Mouse (Mus musculus): Measurements from ENCODE around the gene Lhfpl3.
"Not testable (repeated sequence)": the region's sequence is repeated elsewhere in the genome, so short reads cannot be mapped to it uniquely, and the experiment has no call there.

Gene Lhfpl3

DNA sequence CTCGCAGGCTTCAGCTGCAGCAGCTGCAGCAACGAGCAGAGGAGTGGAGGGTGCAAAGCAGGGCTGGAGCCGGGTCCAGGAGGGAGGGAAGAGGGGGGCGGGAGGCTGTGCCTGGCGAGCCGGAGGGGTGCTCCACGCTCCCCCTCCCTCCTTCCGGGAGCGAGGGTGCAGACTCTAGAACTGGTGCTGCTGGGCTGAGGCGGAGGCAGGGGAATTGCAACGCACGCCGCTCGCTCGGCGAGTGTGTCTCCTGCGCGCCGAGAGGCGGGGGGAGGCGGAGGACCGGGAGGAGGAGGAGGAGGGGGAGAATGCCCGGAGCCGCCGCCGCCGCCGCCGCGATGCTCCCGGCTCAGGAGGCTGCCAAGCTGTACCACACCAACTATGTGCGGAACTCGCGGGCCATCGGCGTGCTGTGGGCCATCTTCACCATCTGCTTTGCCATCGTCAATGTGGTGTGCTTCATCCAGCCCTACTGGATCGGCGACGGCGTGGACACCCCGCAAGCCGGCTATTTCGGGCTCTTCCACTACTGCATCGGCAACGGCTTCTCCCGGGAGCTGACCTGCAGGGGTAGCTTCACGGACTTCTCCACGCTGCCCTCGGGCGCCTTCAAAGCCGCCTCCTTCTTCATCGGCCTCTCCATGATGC is at the start of gene Lhfpl3:
TSS of gene Lhfpl3 (plus strand) at position 175 of the 648 bp plus-strand sequence.
- no peak for DNase-seq (ENCODE audit: low spot score)

DNA sequence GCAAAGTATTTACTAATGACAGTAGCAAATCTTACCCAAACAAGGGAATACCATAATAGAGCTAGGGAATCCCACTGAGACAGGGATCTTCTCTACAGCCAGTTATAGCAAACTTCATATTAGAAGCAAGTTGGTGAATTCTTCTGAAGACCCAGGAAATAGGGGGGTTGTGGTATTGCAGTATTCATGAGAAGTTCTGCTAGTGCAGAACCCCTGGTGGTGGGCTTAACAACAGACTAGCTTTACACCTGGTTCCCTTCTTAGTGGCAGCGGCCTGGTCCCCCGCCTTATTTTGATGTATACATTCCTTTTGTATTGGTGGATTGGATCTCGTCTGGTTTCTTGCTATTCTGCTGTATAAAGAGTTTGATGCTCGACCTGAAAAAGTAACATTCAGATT is 39.6 kb upstream of the Lhfpl3 start:
- DNase-seq (ENCODE audit: low spot score) = not testable (repeated sequence)

DNA sequence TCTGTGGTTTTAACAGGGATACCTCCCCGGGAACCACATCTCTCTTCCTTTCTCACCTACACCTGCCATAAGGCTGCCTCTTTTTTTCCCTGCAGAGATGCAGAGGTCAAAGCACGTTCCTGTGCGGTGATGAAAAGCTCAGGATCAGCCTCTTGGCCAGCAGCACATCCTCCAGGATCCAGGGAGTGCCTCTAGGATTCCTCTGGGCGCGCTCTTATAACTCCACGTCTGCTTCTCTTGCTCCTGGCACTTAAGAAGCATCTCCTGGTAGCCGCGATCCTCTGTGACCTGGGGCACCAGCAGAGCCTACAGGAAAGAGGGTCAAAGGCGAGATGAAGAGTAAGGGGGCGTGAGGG is 352 bp upstream of the Lhfpl3 start:
- no peak for DNase-seq (ENCODE audit: low spot score)

DNA sequence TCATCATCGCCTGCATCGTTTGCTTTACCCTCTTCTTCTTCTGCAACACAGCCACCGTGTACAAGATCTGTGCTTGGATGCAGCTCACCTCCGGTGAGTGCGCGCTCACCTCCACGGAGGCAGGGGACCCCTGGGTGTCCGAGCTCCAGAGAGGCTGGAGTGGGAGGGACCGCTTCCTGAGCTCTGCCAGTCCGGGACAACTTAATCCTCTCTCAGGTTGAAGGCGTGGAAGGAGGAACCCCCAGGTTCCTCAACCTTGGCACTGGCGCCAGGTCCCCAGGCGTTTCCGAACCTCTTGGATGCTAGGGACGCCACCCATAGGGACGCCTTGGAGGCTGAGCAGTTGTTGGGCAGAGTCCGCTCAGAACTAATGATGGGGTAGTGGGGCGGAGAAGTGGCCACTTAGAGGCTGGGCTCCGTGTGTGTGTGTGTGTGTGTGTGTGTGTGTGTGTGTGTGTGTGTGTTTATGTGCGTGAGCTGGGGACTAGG is 718 bp downstream of the Lhfpl3 start:
- DNase-seq (ENCODE audit: low spot score) = no peak

DNA sequence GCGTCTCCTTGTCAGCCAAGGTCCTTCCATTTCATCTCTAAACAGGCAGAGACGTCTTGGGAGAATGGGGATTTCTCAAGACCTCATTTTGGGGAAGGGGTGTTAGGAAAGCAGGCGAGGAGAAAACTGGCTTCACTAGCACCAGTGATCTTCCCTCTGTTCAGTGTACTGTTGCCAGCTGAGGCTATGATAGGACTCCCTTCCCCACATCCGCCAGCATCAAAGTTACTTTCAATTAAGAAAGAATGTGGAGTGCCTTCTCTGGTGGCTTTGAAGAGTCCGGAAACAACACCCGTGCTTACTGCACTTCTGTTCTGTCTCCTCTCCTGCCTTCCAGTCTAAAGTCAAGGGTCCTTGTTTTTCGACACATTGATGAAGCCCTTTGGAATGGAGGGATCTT is 1.4 kb downstream of the Lhfpl3 start:
- DNase-seq (ENCODE audit: low spot score) = no peak

DNA sequence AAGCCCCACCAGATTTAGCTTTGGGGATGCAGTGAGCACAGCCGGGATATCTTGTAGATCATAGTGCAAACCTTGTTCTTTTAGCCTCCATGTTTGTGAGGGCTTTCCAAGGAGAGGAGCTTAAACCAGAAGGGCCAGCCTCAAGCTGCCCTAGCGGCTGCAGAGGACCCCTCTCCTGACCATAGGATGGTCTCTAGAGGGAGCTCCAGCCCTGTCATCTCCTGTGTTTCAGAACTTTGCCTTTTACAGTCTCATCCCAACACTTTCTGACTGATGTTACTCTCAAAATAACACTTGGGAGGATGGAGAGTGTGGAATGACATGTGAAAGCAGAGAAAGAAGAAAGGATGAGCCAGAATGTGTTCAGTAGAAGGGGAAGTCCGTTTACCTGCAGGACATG is 11.4 kb downstream of the Lhfpl3 start:
- no peak for DNase-seq (ENCODE audit: low spot score)

DNA sequence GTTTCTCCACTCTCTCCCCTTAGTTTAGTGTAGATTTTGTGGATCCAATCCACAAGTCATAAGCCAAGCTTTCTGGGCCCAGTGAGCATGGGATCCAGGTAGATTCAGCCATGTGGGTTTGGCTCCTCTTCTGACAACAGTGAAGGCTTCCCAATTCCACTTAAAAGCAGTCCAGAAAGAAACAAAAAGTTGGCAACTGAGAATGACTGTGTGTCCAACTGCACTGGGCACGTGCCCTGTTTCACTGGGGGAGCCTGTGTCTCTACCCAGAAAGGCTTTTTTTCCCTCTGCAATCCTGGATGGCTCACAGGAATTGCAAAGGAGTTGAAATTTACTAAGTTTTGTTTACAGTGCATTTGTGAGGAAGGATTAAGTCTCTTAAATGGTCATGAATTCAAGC is 24.9 kb downstream of the Lhfpl3 start:
- DNase-seq (ENCODE audit: low spot score) = no peak

DNA sequence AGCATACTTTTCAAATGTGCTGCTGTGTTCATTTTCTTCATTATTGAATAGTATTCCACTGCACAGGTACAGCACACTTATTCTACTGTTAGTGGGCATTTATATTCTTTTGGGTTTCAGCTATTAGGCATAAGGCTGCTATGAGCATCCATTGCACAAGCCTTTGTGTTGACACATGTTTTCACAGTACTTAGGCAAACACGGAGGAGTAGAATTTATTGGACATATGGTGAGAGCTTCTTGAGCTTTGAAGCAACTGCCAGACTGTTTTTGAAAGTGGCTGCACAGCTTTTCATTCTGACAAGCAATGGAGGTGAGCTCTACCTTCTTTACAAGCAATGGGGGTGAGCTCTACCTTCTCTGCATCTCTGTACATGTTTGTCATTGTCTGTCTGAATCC is 49.5 kb downstream of the Lhfpl3 start:
- no peak for DNase-seq (ENCODE audit: low spot score)

DNA sequence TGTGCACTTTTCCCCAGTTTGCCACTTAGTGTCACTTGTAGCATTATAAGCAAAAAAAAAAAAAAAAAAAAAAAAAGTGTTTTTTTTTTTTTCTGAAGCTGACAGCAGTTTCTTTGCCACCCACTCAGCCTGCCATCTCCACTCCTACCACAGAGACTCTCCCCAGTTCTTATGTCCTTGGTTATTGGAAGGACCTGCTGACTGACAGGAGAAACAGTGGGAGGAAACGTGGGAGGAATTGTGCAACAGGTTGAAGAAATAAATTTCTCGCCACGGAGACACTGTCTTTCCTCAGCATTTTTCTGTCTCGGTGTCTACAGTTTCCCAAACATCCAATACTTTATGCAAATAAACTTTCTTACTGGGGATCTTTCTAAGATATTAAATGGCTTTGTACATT is 67.6 kb downstream of the Lhfpl3 start:
- DNase-seq (ENCODE audit: low spot score) = no peak

DNA sequence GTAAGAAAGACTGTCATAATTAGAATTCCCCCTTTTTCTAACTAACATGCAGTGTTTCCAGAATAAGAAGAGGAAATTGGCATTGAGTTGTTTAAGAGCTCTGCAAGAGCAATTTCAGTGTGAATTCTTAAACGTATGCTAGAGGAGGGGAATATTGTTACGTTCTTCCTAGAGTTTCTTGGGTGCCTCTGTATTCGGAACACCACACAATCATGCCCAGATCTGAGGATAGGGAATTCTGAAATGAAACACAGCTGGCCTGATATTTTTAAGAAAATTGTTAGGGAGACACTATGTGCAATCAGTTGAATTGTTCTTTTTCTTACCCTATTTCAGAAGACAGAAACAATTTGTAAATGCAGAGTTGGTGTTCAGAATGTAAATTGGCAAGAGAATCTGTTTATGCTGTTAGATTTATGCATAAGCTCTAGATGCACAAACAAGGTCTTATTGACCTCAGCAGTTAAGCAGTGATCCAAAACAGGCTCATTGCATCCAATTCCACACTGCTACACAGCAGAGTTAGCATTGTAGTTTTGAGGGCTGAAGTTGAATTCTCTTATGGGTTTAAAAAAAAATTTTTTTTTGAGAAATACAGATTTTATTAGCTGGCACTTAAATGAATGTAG is 84.1 kb downstream of the Lhfpl3 start:
- DNase-seq (ENCODE audit: low spot score) = no peak

DNA sequence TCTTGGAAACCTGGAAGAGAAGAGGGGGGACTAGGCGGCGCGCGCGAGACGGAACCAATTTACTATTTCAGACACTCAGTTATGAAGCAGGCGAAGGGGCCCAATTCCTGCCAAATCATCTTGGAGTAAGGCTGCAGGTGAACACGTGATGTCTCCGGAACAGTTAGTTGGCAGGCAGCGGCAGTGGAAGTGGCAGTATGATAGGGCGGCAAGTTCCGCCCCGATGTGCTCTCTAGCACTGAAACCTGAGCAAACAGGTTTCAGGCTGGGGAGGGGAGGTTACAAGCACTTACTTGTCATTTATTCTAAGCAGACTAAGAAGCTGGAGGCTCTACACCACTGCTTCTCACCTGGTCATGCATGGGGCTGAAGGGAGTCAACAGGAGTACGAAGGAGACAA is 105.7 kb downstream of the Lhfpl3 start:
- DNase-seq (ENCODE audit: low spot score) = no peak

DNA sequence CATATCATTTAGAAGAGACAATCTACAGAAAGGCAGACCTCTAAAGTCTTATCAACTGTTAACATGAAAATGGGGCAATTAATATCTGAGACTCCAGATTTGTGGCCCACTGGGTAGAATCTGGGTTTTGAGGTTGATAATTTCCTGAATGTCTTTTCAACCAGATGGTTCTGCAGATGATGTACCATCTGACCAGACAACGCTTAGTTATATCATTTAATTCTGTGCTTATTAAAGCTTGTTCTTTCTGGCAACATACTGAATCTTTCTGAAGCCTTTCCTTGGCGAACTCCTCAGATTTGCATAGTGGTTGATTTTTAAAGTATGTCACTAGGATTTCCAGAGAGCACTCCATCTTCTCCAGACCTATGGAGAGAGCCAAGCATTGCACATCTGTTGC is 107.6 kb downstream of the Lhfpl3 start:
- no peak for DNase-seq (ENCODE audit: low spot score)

DNA sequence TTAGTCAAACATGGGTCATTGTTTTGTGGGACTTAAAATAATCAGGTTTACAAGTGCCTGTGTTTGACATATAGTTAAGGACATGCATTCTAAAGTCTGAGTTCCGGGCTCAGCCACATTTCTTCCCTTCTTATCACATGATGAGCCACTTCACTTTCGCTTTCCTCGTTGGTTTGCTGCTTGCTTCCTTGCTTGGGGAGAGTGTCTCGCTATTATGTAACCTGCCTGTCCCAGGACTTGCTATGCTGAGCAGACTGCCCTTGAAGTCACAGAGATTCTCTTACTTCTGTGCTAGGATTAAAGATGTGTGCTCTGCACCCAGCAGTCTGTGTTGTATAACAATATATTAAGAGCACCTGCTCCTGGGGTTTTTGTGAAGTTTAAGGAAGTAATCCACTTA is 110.6 kb downstream of the Lhfpl3 start:
- no peak for DNase-seq (ENCODE audit: low spot score)

DNA sequence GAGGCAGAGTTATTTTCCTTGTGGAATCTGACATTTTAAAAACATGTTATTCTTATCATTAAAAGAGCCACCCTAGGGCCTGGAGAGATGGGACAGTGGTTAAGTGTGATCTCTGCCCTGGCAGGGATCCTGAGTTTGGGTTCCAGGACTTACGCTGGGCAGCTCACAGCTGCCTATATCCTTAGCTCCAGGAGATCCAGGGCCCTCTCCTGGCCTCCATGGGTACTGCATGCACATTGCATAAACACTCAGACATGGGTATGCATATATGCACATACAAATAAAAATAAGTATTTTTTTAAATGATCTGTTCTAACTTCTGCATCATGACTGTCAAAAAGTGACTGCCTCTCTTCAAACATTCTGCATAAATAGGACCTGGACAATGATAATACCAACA is 115.5 kb downstream of the Lhfpl3 start:
- no peak for DNase-seq (ENCODE audit: low spot score)

DNA sequence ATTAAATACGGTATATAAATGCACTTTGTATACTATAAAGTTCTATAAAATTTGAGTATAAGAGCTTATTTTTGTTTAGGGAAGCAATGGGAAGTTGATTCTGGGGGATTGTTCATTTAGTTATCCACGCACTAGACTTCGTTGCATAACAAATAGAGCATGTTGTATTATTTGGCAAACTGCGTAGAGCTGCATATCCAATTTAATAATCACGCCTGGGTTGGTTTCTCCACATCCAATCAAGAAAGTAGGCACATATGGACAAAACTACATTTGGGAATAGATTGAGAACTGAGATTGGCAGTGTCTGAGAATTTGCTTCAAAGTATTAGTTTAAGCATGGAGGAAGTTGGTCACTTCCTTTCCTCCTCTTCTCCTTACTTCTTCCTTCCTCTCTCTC is 123.2 kb downstream of the Lhfpl3 start:
- no peak for DNase-seq (ENCODE audit: low spot score)

DNA sequence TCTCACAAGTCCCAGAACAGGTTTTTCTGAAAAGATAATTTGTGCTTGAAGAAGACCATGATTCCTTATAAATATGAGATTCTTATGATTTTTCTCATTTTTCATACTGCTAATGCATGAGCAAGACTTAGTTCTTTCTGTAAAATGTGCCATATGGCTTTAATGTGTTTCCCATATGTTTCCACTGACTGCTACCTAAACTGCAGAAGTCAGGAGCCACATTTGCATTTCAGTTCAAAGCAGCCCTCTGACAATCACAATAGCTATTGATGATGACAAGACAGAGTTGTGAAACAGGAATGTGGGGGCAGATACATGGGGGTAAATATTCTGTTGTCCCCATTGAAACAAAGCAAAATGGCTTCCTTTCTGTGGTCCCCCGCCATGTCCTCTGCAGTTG is 126.6 kb downstream of the Lhfpl3 start:
- no peak for DNase-seq (ENCODE audit: low spot score)

DNA sequence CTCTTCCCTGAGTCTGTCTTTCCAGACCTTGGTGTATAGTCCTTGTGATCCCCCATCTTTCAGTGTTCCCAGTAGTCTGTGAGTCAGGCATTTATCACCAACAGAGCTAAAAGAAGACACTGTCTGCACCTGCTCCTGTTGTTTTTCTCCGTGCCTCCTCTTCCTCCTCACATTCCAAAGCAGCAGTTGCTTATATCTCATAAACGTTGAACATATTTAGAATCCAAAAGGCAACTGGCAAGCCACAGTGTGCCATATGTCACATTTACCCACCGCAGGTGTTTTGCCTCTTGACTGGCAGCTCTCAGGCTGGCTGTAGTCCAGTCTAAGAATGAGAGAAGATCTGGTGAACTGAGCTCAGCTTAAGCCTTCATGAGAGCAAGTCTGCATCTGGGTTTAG is 142.5 kb downstream of the Lhfpl3 start:
- DNase-seq (ENCODE audit: low spot score) = no peak

DNA sequence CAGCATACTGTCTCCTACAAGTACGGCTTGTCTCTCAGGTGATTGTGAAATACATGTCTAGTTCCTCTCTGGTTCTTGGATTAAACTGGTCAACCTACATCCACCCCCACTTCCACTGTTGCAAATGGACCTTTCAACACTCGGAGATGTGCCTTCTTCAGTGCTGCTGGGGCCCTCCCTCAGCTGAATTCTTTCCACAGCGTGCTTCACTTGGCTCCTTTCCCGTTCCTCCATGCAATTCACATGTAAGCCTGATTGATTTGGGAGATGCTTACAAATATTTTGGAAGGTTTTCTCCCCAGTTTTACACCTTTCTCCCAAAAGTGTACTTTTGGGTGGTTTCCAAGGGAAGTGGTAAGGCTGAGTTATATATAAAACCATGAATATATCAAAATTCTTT is 143.6 kb downstream of the Lhfpl3 start:
- DNase-seq (ENCODE audit: low spot score) = no peak

DNA sequence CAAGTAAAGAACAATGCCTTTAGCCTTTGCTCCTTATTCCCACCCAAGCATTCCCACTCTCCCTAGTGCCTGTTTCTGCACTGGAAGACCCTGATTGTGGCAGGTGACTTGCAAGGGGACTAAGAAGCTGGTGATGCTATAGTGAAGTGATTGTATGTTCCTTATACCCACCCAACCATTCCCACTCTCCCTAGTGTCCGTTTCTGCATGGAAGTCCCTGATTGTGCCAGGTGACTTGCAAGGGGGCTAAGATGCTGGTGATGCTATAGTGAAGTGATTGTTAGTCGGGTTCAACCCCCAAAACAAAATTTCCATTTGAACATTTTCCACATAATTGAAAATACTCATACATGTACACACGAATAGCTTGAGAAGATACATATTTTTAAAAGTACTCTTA is 151.4 kb downstream of the Lhfpl3 start:
- no peak for DNase-seq (ENCODE audit: low spot score)

DNA sequence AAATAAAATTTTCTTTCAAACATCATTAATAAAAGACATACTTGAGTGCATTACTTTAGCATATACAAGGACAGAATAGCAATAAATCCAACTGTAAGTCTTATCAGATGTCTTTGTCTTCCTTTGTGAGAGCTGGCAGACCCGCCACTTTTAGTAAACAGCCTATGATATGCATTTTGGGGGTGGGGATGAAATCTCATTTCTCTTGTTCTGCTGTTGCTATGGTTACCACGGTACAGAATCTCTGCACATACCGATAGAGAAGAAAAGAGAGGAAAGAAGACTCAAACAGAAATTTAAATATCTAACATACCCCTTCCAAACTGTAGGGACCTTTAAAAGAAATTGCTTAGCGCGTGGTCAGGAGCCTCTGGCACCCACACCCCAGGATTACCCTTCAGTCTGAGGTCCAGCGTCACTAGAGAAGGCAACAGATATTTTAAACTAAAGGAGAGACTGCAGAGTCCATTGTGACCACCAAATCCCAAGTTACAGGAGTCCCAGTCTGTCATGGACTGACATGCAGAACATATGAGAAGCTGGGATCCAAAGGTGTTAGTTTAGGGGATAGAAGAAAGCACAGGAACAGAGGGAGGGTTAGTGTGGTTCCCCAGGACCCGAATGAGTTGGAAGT is 151.9 kb downstream of the Lhfpl3 start:
- no peak for DNase-seq (ENCODE audit: low spot score)

DNA sequence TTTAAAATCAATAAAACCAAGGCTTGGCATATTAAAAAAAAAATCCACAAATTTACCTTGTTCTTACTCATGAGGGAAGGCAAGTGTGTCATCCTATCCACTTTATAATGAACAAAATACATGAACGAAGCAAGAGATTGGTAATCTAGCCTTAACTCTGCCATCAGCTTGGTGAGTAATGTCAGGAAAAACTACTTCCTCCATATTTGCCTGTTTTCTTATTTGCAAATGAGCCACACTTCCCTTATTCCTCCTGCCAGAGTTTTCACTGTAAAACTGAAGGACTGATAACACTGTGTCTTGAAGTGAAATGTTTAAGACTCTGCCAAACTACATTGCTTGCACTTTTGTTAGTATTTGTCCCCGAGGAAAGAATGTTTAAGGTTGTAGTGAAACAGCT is 152.7 kb downstream of the Lhfpl3 start:
- DNase-seq (ENCODE audit: low spot score) = no peak

DNA sequence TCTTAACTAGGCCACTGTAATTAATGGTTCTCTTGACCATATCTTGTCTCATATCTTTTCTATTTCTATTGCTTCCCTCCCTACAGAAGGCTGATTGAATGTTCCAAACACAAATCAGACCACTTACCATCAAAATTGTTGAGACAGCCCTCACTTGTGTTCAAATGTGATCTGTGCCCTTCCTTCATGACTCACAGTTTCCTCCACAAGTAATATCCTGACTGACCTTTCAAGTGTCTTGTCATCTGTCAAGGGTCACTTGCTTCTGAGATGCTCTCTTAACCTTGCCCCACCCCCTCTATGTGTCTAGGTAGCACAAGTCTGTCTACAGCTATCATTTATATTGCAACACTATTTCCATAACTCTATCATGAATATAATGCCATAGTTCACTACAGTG is 154.1 kb downstream of the Lhfpl3 start:
- no peak for DNase-seq (ENCODE audit: low spot score)

DNA sequence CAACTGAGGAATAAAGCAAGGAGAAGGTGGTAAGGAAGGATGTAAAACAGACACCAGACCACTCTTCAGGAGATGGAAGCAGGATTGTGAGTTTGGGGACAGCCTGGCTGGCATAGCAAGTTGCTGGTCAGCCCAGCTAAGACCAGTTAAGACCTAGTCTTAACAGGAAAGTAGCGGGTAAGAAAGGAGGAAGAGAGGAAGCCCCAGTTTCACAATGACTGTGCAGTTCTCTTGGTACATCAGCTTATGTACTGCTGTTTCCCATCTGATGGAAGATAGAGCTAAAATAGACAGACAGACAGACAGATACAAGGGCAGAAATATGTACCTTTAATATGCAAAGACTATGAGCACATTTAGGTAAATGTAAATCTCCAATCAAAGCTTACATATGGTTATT is 171.3 kb downstream of the Lhfpl3 start:
- no peak for DNase-seq (ENCODE audit: low spot score)

DNA sequence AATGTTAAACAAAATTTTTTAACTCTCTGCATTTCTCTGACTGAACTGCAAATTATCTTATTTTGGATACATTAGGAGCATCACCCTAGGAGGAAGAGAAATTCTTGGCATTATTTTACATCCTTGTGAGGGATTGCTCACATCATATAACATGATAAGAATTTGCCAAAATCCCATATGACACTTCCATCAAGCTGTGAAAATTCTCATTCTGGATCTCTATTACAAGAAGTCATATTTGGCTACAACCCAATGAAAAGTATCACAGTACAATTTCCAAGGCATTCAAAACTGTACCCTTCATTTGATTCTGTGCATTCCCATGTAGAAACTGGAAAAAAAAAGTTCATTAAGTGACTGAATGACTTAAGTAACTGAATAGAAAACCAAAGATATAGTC is 180.3 kb downstream of the Lhfpl3 start:
- no peak for DNase-seq (ENCODE audit: low spot score)
